Mouse (Mus musculus) bone marrow macrophage, adult 2 months (primary cell): Measurements from ENCODE around the gene Hacd3.

Source experiments
- CTCF ChIP-seq: IDR thresholded peaks from 2 replicates; pipeline ENCODE4 v1.5.1; 2012; ENCODE audit warnings: low read depth, mild to moderate bottlenecking, low read length, moderate library complexity
- POLR2A ChIP-seq: IDR thresholded peaks from 2 replicates; pipeline ENCODE4 v1.6.1; 2012; ENCODE audit warnings: mild to moderate bottlenecking, low read depth, low read length, borderline replicate concordance

DNA sequence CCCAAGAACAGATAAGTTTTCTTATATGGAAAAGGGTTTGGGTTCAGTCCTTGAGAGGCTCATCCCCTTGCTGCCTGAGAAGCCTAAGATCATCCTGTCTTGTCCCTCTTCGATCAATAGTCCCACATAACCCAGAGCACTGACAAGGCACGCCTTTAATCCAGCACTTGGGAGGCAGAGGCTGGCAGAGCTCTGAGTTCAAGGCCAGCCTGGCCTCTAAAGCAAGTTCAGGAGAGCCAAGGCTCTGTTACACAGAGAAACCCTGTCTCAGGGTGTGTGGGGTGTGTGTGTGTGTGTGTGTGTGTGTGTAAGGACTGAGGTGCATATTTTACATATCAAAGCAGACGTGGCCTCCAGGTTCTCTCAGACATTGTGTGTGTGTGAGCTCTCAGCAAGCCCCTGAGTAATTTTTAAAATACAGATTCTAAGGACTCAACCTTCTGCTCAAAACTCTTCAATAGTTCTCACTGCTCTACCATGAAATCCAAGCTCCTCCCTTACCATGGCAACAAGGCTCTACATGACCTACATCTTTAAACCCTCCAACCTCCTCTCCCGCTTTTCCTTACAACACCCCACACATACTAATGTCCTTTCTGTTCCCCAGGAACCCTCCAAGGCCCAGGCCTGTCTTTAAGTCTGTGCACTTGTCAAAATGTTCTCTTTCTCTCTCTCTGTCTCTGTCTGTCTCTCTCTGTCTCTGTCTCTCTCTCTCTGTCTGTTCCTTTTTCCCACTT is 5.1 kb downstream of the Hacd3 start:
- TF ChIP-seq POLR2A (no peak), CTCF (no peak)
